Mouse (Mus musculus) limb, embryonic 14.5 days (tissue): ENCODE results near the gene Erbb4. TPM values are rescaled to one million over a fixed set of nuclear protein-coding genes. Genes with fewer than 3 reads are reported as not detected.

Source experiments
- ATAC-seq: fragments of 200-750 bp; cut with Nextera tagmentation; 2 replicates; pipeline ENCODE4 v1.8.0; 2017; ENCODE audit warnings: low read depth, moderate number of reproducible peaks, moderate TSS enrichment; ENCODE audit not compliant: low FRiP score
- DNase-seq: peaks from one replicate; pipeline ENCODE4 v3.0.0-alpha.2; 2015; ENCODE audit warnings: low spot score
- H3K27ac ChIP-seq: fragments of 300-500 bp; sonication (generic); replicated peaks from 2 replicates; pipeline ENCODE4 v1.5.1; 2014; ENCODE audit warnings: low read depth, mild to moderate bottlenecking, low read length, moderate library complexity, mixed read lengths
- H3K27me3 ChIP-seq: fragments of 300-500 bp; sonication (generic); 2 replicates; pipeline ENCODE4 v1.6.1; 2014; ENCODE audit warnings: low read length, mixed read lengths; ENCODE audit not compliant: control insufficient read depth, insufficient read depth
- H3K36me3 ChIP-seq: fragments of 300-500 bp; sonication (generic); 2 replicates; pipeline ENCODE4 v1.6.1; 2014; ENCODE audit warnings: mild to moderate bottlenecking, low read length, moderate library complexity, mixed read lengths; ENCODE audit not compliant: control insufficient read depth, insufficient read depth
- H3K4me1 ChIP-seq: fragments of 300-500 bp; sonication (generic); 2 replicates; pipeline ENCODE4 v1.6.1; 2014; ENCODE audit warnings: antibody characterized with exemption, low read length, mixed read lengths; ENCODE audit not compliant: control insufficient read depth, insufficient read depth
- H3K4me2 ChIP-seq: fragments of 300-500 bp; sonication (generic); replicated peaks from 2 replicates; pipeline ENCODE4 v1.6.1; 2014; ENCODE audit warnings: low read depth, mild to moderate bottlenecking, low read length, moderate library complexity; ENCODE audit not compliant: severe bottlenecking
- H3K4me3 ChIP-seq: fragments of 300-500 bp; sonication (generic); replicated peaks from 2 replicates; pipeline ENCODE4 v1.5.1; 2014; ENCODE audit warnings: low read length
- H3K9ac ChIP-seq: fragments of 300-500 bp; sonication (generic); 2 replicates; pipeline ENCODE4 v1.6.1; 2014; ENCODE audit warnings: mild to moderate bottlenecking, low read depth, low read length, moderate library complexity; ENCODE audit not compliant: severe bottlenecking
- H3K9me3 ChIP-seq: fragments of 300-500 bp; sonication (generic); 2 replicates; pipeline ENCODE4 v1.6.1; 2016; ENCODE audit warnings: low read length; ENCODE audit not compliant: control insufficient read depth
- POLR2A ChIP-seq: fragments of 200-500 bp; IDR thresholded peaks from 2 replicates; pipeline ENCODE4 v1.8.0; 2012; ENCODE audit warnings: inconsistent platforms, mild to moderate bottlenecking, moderate library complexity, borderline replicate concordance; ENCODE audit not compliant: insufficient read depth, insufficient read length; ENCODE audit errors: extremely low read depth
- WGBS: fragments of 180-500 bp; shearing (Covaris S2); extraction: QIAGEN DNeasy Blood & Tissue Kit; methylation state at CpG from one replicate; pipeline ENCODE4 v1.1.7; 2014; 5-methylcytosine and 5-hydroxymethylcytosine counted together
- polyA plus RNA-seq, 2 experiments: library from polyadenylated mRNA; depleted of rRNA in 1 of 2; stranded (reverse) in 1 of 2; unstranded in 1 of 2; fragments of >200 nt; fragmentation: Nextera tagmentation in 1 of 2; extraction: Ambion mirVana in 1 of 2; gene quantifications; 2 replicates each; pipeline versions ENCODE4 v1.2.1 to v1.2.3; 2012 to 2014

The Erbb4 gene
- polyA plus RNA-seq, 2 experiments, result 0.68 to 2.0 TPM

DNA sequence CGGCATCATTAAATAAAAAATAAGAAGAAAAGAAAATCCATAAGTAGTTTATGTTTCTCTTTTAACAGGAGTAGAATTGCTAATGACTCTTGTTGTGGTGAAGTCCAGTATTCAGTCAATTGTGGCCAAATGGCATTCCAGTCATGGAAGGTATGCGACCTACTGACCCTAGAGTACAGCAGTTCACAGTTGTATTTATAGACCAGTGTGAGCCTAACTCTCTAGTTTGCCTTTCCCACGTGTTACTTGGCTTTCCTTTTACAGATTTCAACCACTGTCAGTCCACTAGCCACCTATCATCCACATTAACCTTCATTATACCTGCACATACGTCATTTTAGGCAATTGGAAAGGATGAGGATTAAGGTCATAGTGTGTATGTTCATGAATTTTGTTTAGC lies 606.3 kb downstream of the Erbb4 start:
- Histone ChIP-seq H3K4me1 (no peaks in the 10 kb centered on the region), H3K9ac (no peak overlapping the region), H3K27me3 (no peaks in the 10 kb centered on the region), H3K9me3 (no peaks in the 10 kb centered on the region), H3K4me2 (no peak overlapping the region), H3K36me3 (no peaks in the 10 kb centered on the region), H3K27ac (no peak overlapping the region), H3K4me3 (no peak overlapping the region)
- ATAC-seq (no peak), DNase-seq (no peak)
- no peak for TF ChIP-seq POLR2A
- WGBS, result 49% methylated on average over 4 of the region's 4 CpGs

DNA sequence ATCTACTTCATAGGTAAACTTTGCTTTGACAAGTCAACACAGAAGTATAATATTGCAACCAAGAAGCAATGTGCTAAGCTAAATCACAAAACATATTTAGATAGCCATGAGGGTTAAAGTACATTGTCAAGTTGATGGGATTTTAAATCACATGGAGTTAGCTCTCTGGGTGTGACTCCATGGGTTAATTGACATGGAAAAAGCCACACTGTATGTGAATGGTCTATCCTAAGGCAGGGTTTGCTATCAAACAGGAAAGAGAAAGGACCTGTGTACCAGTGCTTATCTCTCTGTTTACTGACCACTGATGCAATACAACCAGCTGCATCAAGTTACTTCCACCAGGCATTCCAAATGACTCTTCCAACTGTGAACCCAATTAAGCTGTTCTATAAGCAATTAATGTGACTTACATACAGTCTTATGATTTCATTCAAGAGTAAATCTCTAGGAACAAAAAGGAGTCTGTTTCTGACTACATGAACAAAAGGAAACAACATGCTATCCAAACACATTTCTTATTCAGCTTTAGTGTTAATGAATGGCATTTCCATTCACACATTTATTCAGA lies 641.4 kb downstream of the Erbb4 start:
- Histone ChIP-seq H3K4me2 (no peak overlapping the region), H3K36me3 (no peaks in the 10 kb centered on the region), H3K27ac (no peak overlapping the region), H3K27me3 (no peaks in the 10 kb centered on the region), H3K9me3 (no peaks in the 10 kb centered on the region), H3K4me3 (no peak overlapping the region), H3K9ac (no peak overlapping the region), H3K4me1 (no peaks in the 10 kb centered on the region)
- DNase-seq, result no peak
- ATAC-seq, result no peak
- no peak for TF ChIP-seq POLR2A

DNA sequence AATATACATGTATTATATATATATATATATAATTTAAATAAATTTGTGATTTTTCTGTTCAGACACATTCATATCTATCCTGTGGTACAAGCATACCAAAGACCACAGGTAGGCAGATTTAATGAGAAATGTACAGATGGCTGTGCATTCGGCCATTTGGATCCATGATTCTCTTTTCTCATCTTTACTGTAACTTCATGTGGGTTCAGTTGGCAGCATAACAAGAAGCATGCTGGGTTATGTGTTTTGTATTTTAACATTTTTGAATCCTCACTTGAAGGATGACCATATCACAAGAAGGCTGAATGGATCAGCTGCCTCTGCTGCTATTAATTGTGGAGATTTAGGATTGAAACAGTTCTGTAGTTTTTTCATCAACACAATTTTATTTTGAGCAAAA lies 656.6 kb downstream of the Erbb4 start:
- H3K4me3 ChIP-seq, result no peak overlapping the region
- ATAC-seq (no peak), DNase-seq (no peak)
- H3K4me1 ChIP-seq, result no peaks in the 10 kb centered on the region
- H3K27me3 ChIP-seq, result no peaks in the 10 kb centered on the region
- no peaks in the 10 kb centered on the region for H3K36me3 ChIP-seq
- TF ChIP-seq POLR2A, result no peak
- H3K4me2 ChIP-seq, result no peak overlapping the region
- H3K9ac ChIP-seq, result no peak overlapping the region
- 82% methylated on average over 1 of the region's 1 CpGs for WGBS
- no peaks in the 10 kb centered on the region for H3K9me3 ChIP-seq
- no peak overlapping the region for H3K27ac ChIP-seq

DNA sequence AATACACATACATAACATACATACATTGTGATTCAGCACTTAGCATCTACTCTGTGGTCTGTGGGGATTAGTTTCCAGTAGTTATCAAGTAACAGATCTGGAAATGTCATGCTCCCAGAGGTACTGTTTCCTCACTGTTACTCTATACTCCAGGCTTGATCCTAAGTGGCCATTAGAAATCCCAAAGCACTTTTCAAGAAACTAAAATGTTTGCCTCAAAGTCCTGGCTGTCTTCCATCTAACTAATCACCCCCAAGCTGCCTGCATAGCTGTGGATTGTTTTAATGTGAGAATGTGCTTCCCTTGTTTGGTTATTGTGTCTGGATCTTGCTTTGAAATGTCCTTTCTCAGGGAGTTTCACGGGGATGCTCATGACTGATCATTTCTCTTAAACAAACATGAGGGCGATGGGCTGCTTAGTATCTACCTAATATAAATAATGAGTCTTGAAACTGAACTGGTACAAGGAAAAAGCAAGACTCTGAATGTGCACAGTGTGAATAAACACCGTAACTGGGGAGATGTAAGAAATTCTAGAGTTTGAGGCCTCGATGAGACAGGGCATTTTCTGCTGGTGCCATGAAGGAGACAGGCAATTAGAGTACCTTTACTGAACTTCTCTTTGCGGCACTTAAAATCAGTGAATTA lies 683.4 kb downstream of the Erbb4 start:
- Histone ChIP-seq H3K4me1 (peaks cover 3% of the 10 kb centered on the region; the same call in 1 of the 2 replicates), H3K9me3 (no peaks in the 10 kb centered on the region), H3K4me3 (no peak overlapping the region), H3K9ac (no peak overlapping the region), H3K27me3 (no peaks in the 10 kb centered on the region), H3K4me2 (no peak overlapping the region), H3K27ac (no peak overlapping the region), H3K36me3 (no peaks in the 10 kb centered on the region)
- ATAC-seq (no peak), DNase-seq (no peak)
- WGBS, result 69% methylated on average over 5 of the region's 5 CpGs
- no peak for TF ChIP-seq POLR2A

DNA sequence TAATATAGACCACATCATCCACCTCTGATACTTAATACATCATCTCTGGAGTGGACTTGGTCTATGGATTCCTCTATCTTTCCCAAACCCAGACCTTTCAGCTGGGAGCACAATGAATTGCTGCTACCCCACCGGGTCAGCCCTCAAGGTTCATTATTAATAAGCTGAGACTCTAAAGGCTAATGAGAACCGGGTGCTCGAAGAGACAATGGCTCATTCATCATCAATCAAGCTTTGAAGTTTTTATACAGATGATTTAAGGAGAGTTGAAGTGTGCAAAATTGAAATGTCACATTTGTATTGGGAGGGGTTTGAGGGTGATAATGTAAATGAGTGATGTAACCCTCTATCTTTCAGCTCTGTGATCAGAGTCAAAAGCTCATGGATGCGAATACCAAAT lies 706.7 kb downstream of the Erbb4 start:
- no peaks in the 10 kb centered on the region for H3K27me3 ChIP-seq
- H3K27ac ChIP-seq, result no peak overlapping the region
- no peaks in the 10 kb centered on the region for H3K36me3 ChIP-seq
- DNase-seq (no peak), ATAC-seq (no peak)
- no peak overlapping the region for H3K4me2 ChIP-seq
- no peak for TF ChIP-seq POLR2A
- H3K9me3 ChIP-seq, result no peaks in the 10 kb centered on the region
- WGBS, result 53% methylated on average over 4 of the region's 4 CpGs
- H3K9ac ChIP-seq, result no peak overlapping the region
- H3K4me1 ChIP-seq, result no peaks in the 10 kb centered on the region
- no peak overlapping the region for H3K4me3 ChIP-seq
